Mouse (Mus musculus) 3134 (cell line): ENCODE results near the gene Hand1.

Source experiments
- DNase-seq: peaks from one replicate; pipeline ENCODE4 v3.0.0-alpha.2; 2011; ENCODE audit warnings: low spot score; ENCODE audit not compliant: insufficient read length; ENCODE audit errors: extremely low read depth

Hand1 gene

GRCm38 (mm10) chr11:57802511-57802870 lies 30.1 kb downstream of the Hand1 start:
- DNase-seq: no peak

GRCm38 (mm10) chr11:57801766-57802510 lies 30.7 kb downstream of the Hand1 start:
- DNase-seq: peak; percentile 65

- DNase-seq: peak; percentile 96
These were observed 31.4 kb downstream of the Hand1 start, which contains the start of gene Sap30l for GRCm38 (mm10) chr11:57800971-57801765. TSS of gene Sap30l (plus strand) at chr11:57801637.

- DNase-seq: no peak
These were observed 32.2 kb downstream of the Hand1 start for GRCm38 (mm10) chr11:57800266-57800951.

- DNase-seq: no peak
These were observed 33.2 kb downstream of the Hand1 start for GRCm38 (mm10) chr11:57799456-57799855.

GRCm38 (mm10) chr11:57797828-57798227 lies 34.8 kb downstream of the Hand1 start:
- DNase-seq: no peak

GRCm38 (mm10) chr11:57795086-57795485 lies 37.5 kb downstream of the Hand1 start:
- DNase-seq: no peak

- DNase-seq: peak; percentile 80
These were observed 41.6 kb downstream of the Hand1 start for GRCm38 (mm10) chr11:57790866-57791535.

- no peak for DNase-seq
These were observed 44.7 kb downstream of the Hand1 start for GRCm38 (mm10) chr11:57787913-57788312.

- no peak for DNase-seq
These were observed 45.8 kb downstream of the Hand1 start for GRCm38 (mm10) chr11:57786616-57787418.

GRCm38 (mm10) chr11:57779824-57780223 lies 52.8 kb downstream of the Hand1 start:
- DNase-seq: no peak
